Mouse (Mus musculus): ENCODE results near the gene Mrpl54. TPM values are rescaled to one million over a fixed set of nuclear protein-coding genes. Genes with fewer than 3 reads are reported as not detected.

Gene Mrpl54
- 10 to 100 TPM; 93.8 to 96.6 TPM for total RNA-seq (2021)

GRCm38 (mm10) chr10:81266211-81267105, at the start of gene Mrpl54, which contains the start of gene Apba3:
Gene Mrpl54 (minus strand): TSS chr10:81266934.
Gene Apba3 (plus strand): TSS chr10:81266960.
- intact Hi-C loops (cut with DNase I): no loop called here

DNA sequence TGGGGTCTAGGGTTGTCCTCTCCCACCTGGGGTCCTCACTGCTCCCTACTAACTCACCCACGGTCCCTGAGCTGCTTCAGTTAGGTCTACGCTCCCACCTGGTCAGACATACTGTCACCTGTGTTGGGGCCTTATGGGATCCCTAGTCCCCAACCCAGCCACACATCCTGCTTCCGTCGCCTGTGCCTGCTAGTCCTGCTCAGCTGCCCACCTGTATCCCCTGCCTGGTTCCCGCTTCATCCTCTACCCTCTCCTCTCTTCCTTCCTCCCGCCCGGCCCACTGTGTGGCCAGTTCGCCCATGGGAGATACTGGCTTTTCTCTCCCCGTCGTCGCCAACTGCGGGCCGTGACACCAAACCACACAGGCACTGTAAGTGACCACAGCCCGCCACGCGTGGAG, 48.9 kb upstream of the Mrpl54 start:
- intact Hi-C loops (cut with DNase I): no loop called here
- DNase-seq (ENCODE audit: low spot score): no peak

More at GRCm38 (mm10) chr10:81266211-81267105, at the start of gene Mrpl54, which contains the start of gene Apba3:
- peak; percentile 94 for DNase-seq (ENCODE audit: low spot score)

DNA sequence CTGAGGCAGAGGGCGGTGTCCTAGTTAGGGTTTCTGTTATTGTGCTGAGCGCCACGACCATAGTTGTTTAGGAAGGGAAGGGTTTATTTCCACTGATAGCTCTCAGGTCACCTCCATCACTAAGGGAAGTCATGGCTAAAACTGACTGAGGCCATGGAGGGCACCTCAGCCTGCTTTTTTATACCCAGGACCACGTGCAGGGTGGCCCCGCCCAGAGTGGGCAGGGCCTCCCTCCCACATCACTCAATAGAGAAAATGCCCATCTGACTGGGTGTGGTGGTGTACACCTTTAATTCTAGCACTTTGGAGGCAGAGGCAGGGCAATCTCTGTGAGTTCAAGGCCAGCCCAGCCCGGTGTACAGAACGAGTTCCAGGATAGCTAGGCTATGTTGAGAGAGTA, 47.5 kb upstream of the Mrpl54 start:
- DNase-seq (ENCODE audit: low spot score): no peak
- intact Hi-C loops (cut with DNase I): no loop called here

DNA sequence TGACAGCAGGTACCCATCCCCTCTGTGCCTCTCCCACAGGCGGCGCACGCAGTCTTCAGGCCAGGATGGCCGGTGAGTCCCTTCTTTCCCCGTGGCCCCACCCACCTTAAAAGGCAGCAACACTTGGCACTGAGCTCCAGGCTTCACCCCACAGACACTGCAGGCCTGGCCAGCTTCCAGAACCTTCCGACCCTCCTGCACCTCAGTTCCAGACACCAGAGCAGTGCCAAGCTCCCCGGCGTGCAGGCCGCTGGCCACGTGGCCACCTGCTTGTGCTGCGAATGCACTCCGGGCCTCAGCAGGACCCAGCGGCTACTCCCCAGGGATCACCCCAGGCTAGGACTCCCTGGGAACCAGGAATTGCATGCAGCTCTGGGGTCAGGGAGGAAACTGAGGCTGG, 46.8 kb upstream of the Mrpl54 start:
- intact Hi-C loops (cut with DNase I): no loop called here

GRCm38 (mm10) chr10:81309571-81309970, 42.8 kb upstream of the Mrpl54 start:
- intact Hi-C loops (cut with DNase I): no loop called here
- DNase-seq (ENCODE audit: low spot score): no peak

More for the DNA sequence above, 46.8 kb upstream of the Mrpl54 start:
- no peak for DNase-seq (ENCODE audit: low spot score)

- intact Hi-C loops (cut with DNase I): no loop called here
- no peak for DNase-seq (ENCODE audit: low spot score)
These were observed 40.3 kb upstream of the Mrpl54 start for GRCm38 (mm10) chr10:81306837-81307682.

GRCm38 (mm10) chr10:81306173-81306668, 39.5 kb upstream of the Mrpl54 start:
- DNase-seq (ENCODE audit: low spot score): no peak
- intact Hi-C loops (cut with DNase I): no loop called here

GRCm38 (mm10) chr10:81305663-81306062, 38.9 kb upstream of the Mrpl54 start:
- intact Hi-C loops (cut with DNase I): loop anchor here (1.0 kb wide), 1 partner anchor 16 kb away; no protein-coding TSS in a partner anchor
- DNase-seq (ENCODE audit: low spot score): no peak

GRCm38 (mm10) chr10:81304597-81305238, 38.0 kb upstream of the Mrpl54 start:
- intact Hi-C loops (cut with DNase I): loop anchor here (1.0 kb wide), 1 partner anchor 15 kb away; no protein-coding TSS in a partner anchor
- no peak for DNase-seq (ENCODE audit: low spot score)

DNA sequence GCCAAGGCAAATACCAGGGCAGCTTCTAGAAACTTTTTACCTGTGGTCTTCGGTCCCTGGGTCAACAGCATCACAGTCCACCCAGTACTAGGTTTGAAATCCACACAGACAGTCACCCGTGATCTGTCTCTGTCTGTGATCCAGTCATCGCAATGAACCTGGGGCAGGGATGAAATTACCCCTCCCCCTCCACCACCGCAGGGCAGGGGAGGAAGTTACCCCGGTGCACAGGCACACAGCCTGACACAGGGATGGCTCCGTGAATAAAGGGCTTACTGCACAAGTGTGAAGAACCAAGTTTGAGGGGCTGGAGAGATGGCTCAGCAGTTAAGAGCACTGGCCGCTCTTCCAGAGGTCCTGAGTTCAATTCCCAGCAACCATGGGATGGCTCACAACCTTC, 37.0 kb upstream of the Mrpl54 start:
- intact Hi-C loops (cut with DNase I): no loop called here
- DNase-seq (ENCODE audit: low spot score): no peak

DNA sequence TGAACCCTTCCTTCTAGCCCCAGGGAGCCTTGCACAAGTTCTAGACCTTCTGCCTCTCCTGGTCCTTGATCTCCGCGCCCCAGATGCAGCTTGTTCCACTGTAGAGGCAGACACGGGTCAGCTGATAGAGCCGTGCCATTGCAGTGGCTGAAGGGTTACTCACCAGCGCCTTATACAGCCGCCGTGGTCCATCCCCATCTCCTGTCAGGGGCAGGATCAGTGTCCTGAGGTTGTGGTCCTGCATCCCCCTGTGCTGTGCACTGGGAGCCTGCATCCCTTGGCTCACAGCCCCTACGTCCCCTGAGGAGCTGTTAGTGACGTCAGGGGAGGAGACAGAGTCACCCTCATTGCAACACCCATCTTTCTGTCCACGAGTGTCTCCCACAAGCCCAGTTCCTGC, 36.5 kb upstream of the Mrpl54 start:
- DNase-seq (ENCODE audit: low spot score): no peak
- intact Hi-C loops (cut with DNase I): no loop called here

- no peak for DNase-seq (ENCODE audit: low spot score)
- intact Hi-C loops (cut with DNase I): no loop called here
These were observed 36.1 kb upstream of the Mrpl54 start for GRCm38 (mm10) chr10:81302781-81303218.

- DNase-seq (ENCODE audit: low spot score): no peak
These were observed 35.6 kb upstream of the Mrpl54 start for GRCm38 (mm10) chr10:81302288-81302687.

GRCm38 (mm10) chr10:81301321-81301720, 34.6 kb upstream of the Mrpl54 start:
- intact Hi-C loops (cut with DNase I): no loop called here
- no peak for DNase-seq (ENCODE audit: low spot score)

More at GRCm38 (mm10) chr10:81302288-81302687, 35.6 kb upstream of the Mrpl54 start:
- intact Hi-C loops (cut with DNase I): no loop called here

- DNase-seq (ENCODE audit: low spot score): no peak
- intact Hi-C loops (cut with DNase I): no loop called here
These were observed 33.7 kb upstream of the Mrpl54 start for GRCm38 (mm10) chr10:81300352-81300907.

DNA sequence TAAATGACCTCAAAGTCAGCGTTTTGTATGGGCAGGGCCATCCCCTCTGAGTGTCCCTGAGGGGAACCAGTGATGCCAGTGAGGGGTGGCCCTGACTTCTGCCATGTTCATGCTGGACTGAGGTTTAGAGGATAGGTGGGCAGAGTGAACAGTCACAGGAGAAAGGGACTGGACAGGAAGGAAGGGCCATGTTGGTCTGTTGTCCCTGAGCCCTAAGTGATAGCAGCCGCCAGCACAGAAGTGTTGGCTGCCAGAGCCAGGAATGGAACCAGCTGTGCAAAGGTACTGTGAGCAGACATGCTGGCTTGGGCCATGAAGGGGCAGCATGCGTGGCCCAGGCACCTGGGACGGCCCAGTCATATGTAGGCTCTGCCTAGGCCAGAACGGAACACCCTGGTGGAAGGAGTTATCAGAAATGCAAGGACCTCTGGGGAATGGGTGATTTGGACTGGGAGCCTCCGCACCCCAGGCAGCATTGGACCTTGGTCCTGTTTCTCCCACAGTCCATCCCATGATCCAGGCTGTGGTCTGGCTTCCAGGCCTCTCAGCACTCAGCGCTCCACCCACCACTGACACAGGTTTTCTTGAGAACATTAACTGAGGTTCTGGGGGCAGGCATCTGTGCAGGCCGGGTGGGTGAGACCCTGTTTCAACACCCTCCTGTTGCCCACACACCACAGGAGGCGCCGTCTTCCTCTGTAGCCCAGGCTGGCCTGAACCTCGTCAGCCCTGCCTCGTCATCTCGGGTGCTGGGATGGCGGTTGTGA, 33.0 kb upstream of the Mrpl54 start:
- no peak for DNase-seq (ENCODE audit: low spot score)
- intact Hi-C loops (cut with DNase I): no loop called here

DNA sequence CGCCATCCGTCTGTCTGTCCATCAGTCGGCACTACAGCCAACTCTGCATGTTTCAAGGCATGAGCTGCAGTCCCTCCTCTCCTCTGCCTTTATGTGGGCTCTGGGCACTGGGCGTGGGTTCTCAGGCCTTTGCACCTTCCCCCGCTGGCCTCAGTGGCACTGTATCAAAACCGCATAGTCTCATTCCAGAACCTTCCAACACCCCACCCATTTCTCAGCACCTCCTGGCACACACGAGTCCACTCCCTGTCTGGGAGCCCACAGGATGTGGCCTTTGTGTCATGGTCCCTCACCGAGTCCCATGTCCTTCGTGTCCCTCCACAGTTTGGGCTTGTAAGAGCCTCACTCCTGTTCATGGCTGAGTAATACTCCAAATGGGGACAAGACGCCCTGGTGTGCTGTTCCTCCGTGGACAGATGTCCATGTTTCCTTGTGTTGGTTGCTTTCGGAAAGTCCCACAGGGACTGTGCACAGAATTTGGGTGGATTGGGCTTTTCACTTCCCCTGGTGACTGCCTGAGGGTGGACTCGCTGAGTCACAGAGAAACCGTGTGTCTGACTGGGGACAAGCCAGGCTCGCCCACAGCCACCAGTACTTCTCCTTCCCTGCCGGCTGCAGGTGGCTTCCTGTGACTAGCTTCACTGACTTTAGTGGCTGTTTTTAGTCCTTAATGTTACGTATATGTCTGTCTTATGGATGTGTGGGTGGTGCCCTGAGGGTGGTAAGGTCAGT, 31.8 kb upstream of the Mrpl54 start:
- no peak for DNase-seq (ENCODE audit: low spot score)
- intact Hi-C loops (cut with DNase I): no loop called here

DNA sequence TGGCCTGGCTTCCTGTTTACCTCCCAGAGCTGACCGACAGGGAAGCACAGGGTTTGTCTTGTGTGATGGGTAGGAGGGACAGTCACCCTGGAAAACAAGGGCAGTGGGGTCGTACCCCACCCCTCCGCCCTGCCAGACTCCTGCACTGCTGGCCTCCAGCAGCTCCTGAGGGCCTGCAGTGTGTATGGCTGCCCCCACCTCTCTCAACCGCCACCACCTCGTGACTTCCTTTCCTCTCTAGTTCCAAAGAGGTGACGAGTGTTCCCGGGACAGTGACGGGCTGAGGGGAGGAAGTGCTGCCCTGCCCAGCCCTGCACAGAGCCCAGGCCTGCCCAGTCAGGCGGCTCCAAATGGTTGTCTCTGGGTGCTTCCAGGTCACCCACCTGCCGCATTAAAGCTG, 31.1 kb upstream of the Mrpl54 start:
- intact Hi-C loops (cut with DNase I): no loop called here
- peak; percentile 64 for DNase-seq (ENCODE audit: low spot score)

Data from heart, postnatal 25 days (tissue).